Mouse (Mus musculus) gastrocnemius, postnatal 25 days (tissue): ENCODE data around the gene Cacnb1. TPM values are rescaled to one million over a fixed set of nuclear protein-coding genes. Genes with fewer than 3 reads are reported as not detected.

Source experiments
- DNase-seq: peaks from one replicate; pipeline ENCODE4 v3.0.0; 2022
- total RNA-seq, 2 experiments: library from RNA; stranded (reverse); gene quantifications; 1 replicate in 1 of 2; 2 replicates in 1 of 2; pipeline ENCODE4 v1.2.3; 2021

Gene Cacnb1
- total RNA-seq, 2 experiments from 2014 or later = 212 to 259 TPM

DNA sequence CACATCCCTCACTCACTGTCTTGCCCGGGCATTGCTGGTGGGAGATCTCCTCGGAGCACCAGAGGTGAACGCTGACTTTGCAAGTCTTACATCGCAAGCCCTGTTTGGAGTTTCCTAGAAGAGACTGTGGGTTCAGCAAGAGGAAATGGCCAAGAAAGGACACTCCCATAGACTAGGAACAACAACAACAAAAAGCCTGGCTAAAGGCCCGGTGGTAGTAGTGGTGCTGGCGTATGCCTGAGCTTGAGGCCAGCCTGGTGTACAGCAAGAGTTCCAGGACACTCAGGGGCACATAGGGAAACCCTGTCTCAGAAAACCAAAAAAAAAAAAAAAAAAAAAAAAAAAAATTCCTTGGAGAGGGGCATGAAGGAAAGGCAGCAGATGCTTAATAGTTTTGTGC, 19.9 kb upstream of the Cacnb1 start:
- no peak for DNase-seq

DNA sequence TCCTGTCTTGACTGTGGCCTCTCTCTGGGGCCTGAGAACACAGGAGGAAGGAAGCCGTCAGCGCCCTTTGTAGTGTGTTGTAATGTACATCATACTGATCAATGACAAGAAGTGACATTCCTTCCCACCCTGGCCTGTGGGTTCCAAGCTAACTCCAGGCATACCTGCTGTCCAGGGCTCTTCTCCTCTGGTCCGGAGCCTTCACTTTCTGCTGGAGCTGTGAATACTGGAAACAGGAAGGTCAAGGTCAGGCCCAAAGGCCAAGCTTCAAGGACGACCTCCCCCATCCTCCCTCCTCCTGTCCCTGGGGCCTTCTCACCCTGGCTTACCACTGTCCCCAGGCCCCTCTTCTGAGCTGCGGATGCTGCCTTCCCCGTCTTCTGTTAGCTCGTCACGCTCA, 18.1 kb upstream of the Cacnb1 start:
- no peak for DNase-seq

DNA sequence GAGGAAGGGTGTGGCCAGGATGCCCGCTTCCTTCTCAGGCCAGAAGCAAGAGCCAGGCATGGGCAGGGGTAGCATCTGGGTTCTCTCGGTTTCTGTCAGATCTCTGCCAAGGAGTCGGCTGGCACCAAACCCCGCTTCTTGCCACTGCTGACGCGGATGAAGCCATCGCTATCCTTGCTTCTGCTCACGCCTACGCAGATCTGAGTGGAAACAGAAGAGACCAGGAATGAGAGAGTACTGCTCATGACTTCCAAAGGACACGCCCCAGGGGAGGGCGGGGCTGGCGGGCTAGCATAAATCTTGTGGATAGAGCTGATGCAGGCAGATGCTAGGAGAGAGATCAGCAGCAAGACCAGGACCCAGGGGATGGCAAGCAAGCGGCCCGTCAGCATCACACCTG, 15.0 kb upstream of the Cacnb1 start:
- DNase-seq = no peak

DNA sequence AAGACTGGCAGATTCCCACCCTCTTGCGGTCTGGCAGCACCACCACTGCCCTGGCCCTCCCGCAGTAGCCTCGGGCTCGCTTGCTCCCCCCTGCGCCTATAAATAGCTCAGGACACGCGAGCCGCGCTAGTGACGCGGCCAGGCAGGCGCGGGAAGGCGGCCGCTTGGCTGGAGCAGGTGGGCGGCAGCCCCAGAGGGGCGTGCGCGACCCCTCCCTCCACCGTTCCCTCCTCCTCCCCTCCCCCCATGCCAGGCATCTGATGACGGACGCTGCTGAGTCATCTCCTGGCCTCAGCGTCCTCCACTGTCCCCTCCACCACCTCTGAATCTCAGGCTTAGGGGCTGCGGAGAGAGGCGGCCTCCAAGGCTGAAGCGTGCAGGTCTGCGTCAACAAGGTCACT, 13.1 kb upstream of the Cacnb1 start:
- peak; percentile 49 for DNase-seq

DNA sequence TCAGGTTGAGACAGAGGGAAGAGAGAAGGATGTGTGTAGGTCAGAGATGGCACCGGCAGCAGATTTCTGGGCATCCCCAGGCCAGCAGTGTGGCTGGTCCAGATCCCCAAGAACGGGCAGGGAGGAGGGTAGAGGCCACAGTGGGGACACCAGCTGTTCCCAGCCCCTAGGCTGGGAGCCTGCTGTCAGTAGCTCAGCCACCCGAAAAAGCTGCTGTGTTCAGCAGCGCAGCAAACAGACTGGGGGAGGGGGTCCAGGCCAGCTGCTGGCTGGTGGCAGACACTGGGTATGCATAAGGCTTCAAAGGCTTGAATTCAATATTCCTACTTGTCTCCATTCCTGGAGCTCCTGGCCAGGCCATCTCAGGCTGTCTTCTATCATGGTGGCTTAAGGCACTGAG, 12.0 kb upstream of the Cacnb1 start:
- no peak for DNase-seq

DNA sequence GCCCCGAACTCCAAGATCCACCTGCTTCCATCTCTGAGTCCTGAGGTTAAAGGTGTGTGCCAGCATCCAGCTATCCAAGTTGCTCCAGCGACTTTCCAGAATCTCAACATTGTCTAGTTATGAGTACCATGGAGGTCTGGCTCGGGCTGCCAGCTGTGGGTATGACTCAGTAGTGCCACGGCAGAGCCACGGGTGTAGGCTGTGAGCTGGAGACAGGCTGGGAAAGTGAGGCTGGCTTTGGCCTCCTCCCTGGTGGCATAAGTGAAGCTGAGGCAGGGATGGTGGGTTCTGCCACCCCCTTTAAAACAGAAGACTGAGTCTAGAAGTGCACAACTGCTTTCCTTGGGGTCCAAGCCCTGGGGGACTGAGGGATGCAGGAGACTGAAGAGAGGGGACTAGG, 11.2 kb upstream of the Cacnb1 start:
- DNase-seq = no peak

DNA sequence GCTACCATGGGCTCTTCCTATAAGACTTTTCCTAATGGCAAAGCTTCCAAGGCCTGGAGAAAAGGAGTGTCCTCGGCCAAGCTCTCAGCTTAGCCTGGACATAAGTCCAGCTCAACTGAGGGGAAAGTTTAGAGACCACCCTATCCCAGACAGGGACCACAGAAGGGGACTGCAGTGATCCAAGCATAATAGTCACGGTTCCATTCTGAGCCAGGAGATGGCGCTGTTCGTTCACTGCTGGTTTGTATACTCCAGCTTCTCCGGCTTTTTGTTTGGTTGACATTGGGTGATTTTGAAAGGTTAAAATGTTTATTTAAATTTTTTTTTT, 8.6 kb upstream of the Cacnb1 start:
- DNase-seq = no peak

DNA sequence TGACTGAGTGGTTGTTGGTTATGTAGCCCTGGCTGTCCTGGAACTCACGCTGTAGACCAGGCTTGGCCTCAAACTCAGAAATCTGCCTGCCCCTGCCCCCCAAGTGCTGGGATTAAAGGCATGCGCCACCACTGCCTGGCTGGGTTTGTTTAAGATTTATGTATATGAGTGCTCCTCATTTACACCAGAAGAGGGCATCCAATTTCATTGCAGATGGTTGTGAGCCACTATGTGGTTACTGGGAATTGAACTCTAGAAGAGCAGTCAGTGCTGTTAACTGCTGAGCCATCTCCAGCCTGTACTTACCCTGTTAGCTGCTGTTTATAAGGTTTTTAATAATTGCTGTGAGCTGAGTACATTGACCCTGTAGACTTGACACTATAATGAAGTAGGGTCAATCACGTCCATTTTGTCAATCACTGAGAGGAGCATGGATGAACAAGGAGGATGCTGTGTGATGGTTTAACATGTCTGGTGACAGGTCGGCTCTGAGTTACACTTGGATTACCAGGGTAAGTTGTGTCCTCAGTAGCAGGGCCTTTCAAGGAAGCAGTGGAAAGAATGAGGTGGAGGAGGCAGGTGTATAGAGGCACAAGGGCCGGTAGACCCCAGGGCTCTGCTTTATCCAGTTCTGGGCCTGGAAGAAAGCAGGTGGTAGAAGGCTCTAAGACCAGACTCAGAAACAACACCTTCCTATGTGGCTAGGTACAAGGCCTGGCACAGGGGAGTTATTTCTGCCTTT, 8.0 kb upstream of the Cacnb1 start:
- DNase-seq = no peak

DNA sequence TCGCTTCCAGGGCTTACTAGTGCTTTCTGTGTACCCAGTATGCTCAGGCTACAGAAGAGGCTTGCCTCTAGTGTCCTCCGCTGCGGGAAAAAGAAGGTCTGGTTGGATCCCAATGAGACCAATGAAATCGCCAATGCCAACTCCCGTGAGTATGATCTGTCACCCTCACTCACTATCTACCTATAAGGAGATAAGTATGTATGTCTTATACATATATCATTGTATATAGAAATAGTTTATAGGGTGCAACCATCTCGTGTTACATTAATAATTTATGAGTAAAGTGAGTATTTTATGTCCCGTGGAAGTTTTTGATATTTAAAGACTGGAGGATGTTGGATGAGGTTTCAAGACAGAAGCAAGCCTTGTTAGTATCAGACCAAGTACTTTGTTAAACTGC, 5.0 kb upstream of the Cacnb1 start:
- no peak for DNase-seq

DNA sequence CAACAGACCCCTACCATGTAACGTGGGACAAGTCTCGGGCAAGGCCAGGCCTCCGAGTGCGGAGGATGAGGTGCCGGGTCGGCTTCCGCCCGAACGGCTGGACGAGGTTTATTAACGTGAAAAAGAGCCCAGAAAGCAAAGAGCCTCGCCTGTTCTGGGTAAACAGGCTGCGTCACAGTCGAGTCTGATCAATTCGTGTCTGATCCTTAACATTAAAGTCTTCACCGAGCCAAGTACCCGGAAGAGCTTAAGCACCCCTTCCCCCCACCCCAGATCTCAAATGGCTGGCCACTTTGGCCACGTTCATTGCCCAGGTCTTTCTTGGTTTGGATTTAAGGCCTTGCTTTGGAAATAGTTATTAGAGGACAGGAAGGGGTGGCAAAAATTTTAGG, 4.5 kb upstream of the Cacnb1 start:
- no peak for DNase-seq

DNA sequence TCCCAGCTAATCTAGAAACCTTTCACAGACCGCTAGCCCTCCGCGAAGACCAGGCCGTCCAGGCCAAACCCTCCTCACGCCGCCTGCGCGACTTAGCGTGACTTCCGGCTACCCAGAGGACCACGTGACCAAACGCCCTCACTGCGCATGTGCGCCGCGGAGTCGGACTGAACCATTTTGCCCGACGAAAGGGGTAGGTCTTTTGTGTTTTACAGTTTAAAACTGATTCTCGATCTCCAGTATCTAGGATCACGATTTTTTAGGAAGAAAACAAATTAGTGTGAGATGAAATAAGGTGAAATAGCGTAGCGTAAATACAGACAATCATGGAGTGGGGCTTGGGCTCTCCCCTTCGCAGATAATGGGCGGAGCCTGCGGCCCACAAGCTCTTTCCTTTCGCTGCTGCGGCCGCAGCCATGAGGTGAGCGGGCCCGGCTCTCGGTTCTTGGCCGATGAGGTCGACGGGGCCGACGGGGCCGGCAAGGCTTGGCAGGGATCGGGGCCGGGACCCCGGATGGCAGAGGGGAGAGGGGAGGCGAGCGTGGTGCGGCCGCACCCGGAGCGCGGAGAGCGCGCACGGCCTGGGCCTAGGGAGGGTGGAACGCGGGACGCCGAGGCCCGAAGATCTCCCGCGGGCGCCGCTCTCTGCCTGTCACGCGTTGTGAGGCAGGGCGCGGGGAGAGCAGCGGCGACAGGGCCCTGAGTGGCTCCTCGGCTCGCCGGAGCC, 3.9 kb upstream of the Cacnb1 start, which contains the start of gene Rpl19:
Rpl19 (plus strand) TSS at position 141 of the 727 bp plus-strand sequence.
- DNase-seq = peak; percentile 84

DNA sequence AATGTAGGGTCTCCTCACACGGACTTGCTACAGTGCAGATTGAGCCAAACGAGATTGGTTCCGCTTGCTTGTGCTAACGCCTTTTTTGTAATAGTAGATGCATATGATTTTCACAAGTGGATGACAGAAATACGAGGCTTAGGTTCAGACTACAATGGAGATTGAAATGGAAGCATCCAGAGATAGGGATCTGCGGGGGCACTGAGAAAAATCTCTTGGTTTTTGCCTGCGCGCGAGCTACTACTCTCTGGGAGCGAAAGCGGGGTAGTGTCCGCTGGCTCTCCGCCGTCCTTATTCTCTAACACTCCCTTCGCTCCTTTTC, 3.4 kb upstream of the Cacnb1 start:
- DNase-seq = no peak

DNA sequence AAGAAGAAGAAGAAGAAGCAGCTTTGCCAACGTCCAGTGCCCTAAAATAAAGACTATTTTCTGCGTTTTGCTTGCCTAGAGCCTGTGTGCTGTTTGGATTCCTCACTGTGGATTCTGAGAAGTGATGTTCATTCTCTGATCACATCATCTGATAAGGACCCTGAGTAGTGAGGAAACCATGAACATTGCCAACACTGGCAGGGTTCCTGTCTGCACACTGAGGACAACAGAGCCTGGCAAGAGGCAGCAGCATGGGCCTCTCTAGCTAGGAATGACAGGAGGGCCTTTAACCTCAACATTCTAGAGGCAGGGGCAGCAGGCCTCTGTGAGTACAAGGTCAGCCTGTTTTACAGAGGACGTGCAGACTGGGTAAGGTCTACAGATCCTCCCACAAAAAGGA, 1.7 kb upstream of the Cacnb1 start:
- no peak for DNase-seq

DNA sequence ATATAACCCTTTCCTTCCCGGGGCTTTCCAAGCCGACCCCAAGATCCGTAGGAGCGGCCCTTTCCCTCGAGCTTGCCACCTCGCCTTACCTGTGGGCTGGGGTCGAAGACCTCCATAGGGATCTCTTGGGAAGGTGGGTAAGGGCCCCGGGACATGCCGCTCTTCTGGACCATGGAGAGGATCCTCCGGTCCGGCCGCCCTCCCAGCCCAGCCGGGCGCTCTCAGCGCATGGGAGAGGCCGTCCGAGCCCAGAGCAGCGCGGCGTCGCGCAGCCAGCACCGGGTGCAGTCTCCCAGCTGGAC, 630 bp downstream of the Cacnb1 start:
- DNase-seq = no peak

DNA sequence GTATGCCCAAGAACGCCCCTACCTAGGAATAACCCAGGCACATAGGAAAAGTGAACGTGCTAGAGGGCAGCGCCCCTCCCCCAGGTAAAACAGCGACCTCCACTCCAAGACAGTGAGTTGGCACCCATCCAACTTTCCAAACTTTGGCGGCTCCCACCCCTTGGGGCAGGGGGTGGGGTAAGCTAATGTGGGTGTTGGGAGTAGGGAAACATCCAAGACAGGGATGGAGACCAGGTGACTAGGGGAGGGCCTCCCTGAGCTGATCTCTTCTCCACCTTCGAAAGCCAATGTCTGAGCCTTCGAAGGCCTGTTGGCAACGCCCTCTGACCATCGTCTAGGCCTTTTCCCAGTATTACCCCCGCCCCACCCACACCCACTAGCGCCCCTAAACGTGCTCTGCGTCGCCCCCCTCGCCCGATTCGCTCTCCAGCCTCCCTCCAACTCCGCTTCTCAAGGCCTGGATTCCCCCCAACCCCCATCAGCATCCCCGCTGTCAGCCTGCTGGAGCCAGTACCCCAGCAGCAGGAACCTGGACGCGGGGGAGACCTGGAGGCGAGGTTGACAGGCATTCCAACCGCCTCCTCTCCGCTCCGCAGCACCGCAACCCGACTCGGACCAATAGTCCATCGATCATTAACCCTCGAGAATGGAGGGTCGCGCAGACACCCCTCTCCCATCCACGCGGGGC, 1.1 kb downstream of the Cacnb1 start:
- no peak for DNase-seq

DNA sequence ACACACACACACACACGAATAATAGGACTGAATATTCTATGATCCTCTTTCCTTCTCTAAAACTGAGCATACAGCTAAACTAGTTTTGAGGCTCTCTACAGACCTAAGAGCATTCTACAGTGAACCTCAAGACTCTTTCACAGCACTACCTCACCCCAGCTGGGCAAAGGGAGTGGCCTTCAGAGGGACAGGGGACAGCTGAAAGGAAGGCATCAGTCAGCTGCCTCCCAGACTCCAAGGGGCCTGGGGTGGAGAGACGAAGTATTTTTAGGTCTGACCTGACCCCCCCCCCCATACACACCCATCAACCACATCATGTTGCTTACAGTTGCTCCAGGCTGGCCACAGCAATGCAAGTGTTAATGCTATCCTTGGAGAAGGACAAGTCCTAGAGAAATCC, 1.7 kb downstream of the Cacnb1 start:
- DNase-seq = no peak

DNA sequence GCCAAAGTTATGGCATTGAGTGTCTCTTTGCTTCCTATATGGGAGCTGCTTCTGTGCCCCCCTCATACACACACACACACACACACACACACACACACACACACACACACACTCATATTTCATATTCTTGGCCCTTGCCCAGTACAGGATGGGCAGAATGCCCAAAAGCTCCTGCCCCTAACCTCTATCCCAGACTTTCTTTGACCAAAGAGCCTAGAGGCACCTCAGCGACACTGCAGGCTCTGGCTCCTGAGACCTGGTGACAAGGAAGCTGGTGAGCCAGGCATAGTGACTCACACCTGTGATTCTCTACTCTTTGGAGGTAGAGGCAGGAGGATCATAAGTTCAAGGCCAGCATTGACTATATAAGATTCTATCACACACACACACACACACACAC, 2.1 kb downstream of the Cacnb1 start:
- DNase-seq = no peak

DNA sequence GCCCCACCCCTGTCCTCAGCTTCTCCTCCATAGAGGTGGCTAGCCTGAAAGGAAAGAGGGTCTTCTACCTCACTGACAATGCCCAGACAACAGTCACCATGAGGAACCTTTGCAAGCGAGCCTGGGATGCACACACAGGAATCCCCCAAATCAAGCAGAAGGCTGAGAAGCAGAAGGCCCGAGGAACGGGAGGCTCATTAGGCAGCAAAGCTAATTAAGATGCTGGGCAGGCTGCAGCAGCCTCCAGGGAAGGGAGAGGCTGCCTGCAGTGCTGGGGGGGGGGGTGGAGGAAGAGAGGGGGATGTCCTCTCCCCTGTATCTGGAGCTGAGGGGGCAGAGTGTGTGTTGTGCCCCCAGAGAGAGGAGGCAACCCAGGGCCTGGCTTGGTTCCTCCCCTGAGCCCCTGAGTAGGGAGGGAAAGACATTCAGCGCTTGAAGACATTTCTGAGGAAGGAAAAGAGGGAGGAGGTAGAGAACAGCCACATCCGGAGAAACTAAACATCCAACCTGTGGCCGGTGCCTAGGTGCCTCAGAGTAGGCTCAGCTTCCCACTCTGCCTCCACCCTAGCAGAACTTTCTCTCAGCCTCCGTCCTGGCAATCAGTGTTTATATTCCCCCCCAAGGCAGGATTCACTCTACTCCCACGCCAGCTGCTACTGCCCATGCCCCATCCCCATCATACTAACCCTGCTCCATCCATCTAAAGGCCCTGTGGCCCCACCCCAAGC, 2.8 kb downstream of the Cacnb1 start:
- DNase-seq = no peak

DNA sequence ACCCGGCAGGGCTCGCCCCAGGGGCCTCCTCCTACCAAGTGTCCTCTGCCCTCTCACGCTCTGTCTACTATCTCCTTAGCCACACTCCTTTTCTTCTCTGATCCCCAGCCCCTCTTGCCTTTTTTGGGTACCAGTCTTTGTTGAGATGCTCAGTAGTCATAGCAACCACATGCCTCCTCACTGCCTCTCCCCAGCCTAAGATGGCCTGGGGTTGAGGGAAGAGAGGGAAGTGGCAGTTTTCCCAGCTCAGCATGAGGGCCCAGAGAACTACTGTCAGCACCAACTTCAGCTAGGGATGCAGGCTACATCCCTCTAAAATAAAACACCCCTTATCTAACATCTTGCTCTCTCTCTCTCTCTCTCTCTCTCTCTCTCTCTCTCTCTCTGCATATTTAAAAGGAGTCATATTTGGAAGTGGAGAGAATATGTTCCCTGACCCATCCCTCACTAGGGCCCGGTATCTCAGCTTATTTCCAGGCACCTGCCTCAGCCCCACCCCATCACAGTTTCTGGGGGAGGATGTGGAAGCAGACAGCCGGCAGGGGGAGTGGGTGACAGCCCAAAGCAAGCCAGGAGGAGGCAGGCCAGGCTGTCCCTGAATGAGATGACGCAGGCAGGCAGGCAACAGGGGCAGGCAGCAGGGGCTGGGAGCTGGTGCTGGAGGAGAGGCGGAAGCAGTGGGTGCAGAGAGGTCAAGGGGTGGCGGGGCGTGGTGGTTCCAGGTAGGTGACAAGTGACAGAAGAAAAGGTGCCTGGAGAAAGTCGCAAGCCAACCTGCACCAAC, 3.8 kb downstream of the Cacnb1 start:
- peak; percentile 61 for DNase-seq

DNA sequence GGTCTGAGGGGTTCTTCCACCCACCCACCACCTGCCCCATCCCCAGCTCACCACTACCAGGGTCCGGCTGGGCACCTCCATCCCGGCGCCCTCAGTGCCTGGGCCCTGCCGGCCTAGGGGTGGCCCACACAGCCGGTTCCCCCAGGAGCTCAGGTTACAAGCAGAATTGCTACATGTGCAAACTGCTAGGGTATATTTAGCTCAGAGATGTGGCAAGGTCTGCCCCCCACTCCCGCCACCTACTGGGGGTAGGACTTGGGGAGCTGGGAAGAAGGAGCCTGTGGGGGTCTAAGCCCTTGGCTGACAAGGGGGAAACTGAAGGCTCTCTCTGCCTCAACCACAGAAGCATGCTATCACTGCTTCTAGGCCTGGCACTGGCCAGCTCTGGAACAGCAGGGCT, 4.6 kb downstream of the Cacnb1 start:
- DNase-seq = peak; percentile 69

DNA sequence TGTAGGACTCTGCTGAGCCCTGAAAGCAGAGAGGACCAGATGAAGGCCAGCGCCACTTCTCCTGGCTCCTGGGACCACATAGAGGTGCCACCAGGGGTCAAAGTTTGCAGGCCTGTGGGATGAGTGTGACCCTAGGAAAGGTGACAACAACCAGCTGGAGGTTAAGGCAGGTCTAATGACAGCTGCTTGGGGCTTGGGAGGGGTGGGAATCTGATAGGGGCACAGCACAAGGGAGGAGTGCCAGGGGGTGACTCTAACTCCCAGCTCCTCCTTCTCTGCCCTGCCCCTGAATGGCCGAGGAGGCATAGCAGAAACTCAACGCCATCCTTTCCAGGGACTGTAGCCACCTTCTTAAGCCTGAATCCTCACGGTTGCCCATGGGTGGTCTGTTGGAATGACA, 6.0 kb downstream of the Cacnb1 start:
- peak; percentile 78 for DNase-seq

DNA sequence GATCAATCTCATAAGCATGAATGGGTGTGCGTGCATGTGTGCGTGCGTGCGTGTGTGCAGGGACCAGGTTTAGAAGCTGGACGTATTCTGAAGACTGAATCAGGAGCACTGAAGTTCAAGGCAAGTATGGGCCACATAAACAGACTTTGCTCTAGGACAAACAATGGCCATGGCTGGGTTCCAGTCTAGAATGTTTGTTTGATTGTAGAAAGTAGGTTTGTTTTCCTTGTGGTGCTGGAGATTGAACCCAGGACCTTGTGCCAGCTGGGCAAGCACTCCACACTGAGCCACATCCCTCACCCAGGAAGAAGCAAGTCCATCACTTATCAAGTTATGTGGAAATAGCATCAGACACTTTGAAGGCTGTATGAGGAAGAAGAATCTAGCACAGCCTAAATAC, 6.7 kb downstream of the Cacnb1 start:
- no peak for DNase-seq
